Mouse (Mus musculus) liver, embryonic 11.5 days (tissue): Measurements from ENCODE around the gene Gm9767. TPM values are rescaled to one million over a fixed set of nuclear protein-coding genes. Genes with fewer than 3 reads are reported as not detected.

ENCODE experiments used
- ATAC-seq: fragments of 200-750 bp; cut with Nextera tagmentation; replicated peaks from 2 replicates; pipeline ENCODE4 v1.8.0; 2017; ENCODE audit warnings: moderate number of reproducible peaks, mild to moderate bottlenecking, moderate TSS enrichment, moderate library complexity; ENCODE audit not compliant: low FRiP score
- DNase-seq: peaks from one replicate; pipeline ENCODE4 v3.0.0-alpha.2; 2017; ENCODE audit warnings: low spot score
- H3K27ac ChIP-seq: fragments of 300-500 bp; sonication (generic); 2 replicates; pipeline ENCODE4 v1.5.1; 2014; ENCODE audit warnings: mild to moderate bottlenecking, low read depth, low read length, control low read depth
- H3K27me3 ChIP-seq: fragments of 300-500 bp; sonication (generic); replicated peaks from 2 replicates; pipeline ENCODE4 v1.6.1; 2014; ENCODE audit warnings: low read length, mixed read lengths; ENCODE audit not compliant: control insufficient read depth, insufficient read depth
- H3K36me3 ChIP-seq: fragments of 300-500 bp; sonication (generic); 2 replicates; pipeline ENCODE4 v1.6.1; 2014; ENCODE audit warnings: mild to moderate bottlenecking, low read length, moderate library complexity, mixed read lengths; ENCODE audit not compliant: control insufficient read depth, insufficient read depth
- H3K4me1 ChIP-seq: fragments of 300-500 bp; sonication (generic); replicated peaks from 2 replicates; pipeline ENCODE4 v1.6.1; 2014; ENCODE audit warnings: low read length, mixed read lengths; ENCODE audit not compliant: control insufficient read depth, insufficient read depth
- H3K4me2 ChIP-seq: fragments of 300-500 bp; sonication (generic); 2 replicates; pipeline ENCODE4 v1.6.1; 2014; ENCODE audit warnings: mild to moderate bottlenecking, control low read depth, moderate library complexity
- H3K4me3 ChIP-seq: fragments of 300-500 bp; sonication (generic); 2 replicates; pipeline ENCODE4 v1.5.1; 2014; ENCODE audit warnings: low read depth, low read length, control low read depth
- H3K9ac ChIP-seq: fragments of 300-500 bp; sonication (generic); 2 replicates; pipeline ENCODE4 v1.6.1; 2014; ENCODE audit warnings: low read depth, low read length, control low read depth
- H3K9me3 ChIP-seq: fragments of 300-500 bp; sonication (generic); 2 replicates; pipeline ENCODE4 v1.6.1; 2016; ENCODE audit warnings: low read length, inconsistent platforms, mixed read lengths; ENCODE audit not compliant: control insufficient read depth
- WGBS: fragments of 180-500 bp; shearing (Covaris S2); extraction: QIAGEN DNeasy Blood & Tissue Kit; methylation state at CpG from one replicate; pipeline ENCODE4 v1.1.7; 2014; 5-methylcytosine and 5-hydroxymethylcytosine counted together
- polyA plus RNA-seq: library from polyadenylated mRNA; unstranded; fragments of >200 nt; fragmentation: Nextera tagmentation; extraction: Ambion mirVana; gene quantifications from 2 replicates; pipeline ENCODE4 v1.2.1, GENCODE M21; 2014

Gm9767 gene
- polyA plus RNA-seq, result not detected in 2 replicates

GRCm38 (mm10) chr10:26077671-26078481, at the start of gene Gm9767:
TSS of gene Gm9767 (plus strand) at chr10:26078255.
- 3% methylated on average over 51 of the region's 52 CpGs for WGBS

GRCm38 (mm10) chr10:26034931-26035330, 43.1 kb upstream of the Gm9767 start:
- ATAC-seq, result no peak
- no peaks in the 10 kb centered on the region for H3K27me3 ChIP-seq
- 59% methylated on average over 5 of the region's 5 CpGs for WGBS

More at GRCm38 (mm10) chr10:26077671-26078481, at the start of gene Gm9767:
- Histone ChIP-seq H3K27me3 (peaks cover 18% of the 10 kb centered on the region), H3K4me3 (peak within 1 kb of the TSS; percentile 47), H3K9me3 (no peaks in the 10 kb centered on the region), H3K9ac (peak within 1 kb of the TSS; percentile 8), H3K36me3 (no peaks in the 10 kb centered on the region), H3K4me1 (no peaks in the 10 kb centered on the region), H3K4me2 (peak within 1 kb of the TSS; percentile 74), H3K27ac (no peak within 1 kb of the TSS)
- no peak for ATAC-seq
- DNase-seq, result peak; percentile 34

DNA sequence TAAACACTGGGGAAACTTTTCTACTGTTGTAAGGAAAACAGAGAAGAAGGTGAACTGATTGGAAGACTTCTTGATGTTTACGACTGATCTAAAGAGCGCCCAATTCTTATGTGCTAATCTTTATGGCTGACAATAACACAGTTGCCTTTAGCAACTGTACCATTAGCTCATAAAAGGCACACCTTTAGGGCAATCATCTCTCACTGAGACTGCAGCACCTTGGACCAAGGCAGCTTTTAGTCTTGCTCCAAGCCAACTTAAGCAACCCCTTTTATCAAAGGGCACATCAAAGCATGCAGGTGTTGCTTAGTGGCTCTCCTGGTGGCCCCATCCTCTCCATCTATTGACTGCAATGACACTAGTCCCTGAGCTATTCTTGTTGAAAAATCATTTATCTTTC, 26.9 kb upstream of the Gm9767 start:
- no peak for ATAC-seq
- no peaks in the 10 kb centered on the region for H3K36me3 ChIP-seq
- 89% methylated on average over 2 of the region's 2 CpGs for WGBS
- H3K9ac ChIP-seq, result no peak overlapping the region
- H3K4me3 ChIP-seq, result no peak overlapping the region
- DNase-seq, result no peak
- no peaks in the 10 kb centered on the region for H3K4me1 ChIP-seq
- H3K27me3 ChIP-seq, result no peaks in the 10 kb centered on the region
- H3K4me2 ChIP-seq, result no peak overlapping the region
- no peaks in the 10 kb centered on the region for H3K9me3 ChIP-seq
- no peak overlapping the region for H3K27ac ChIP-seq

More at GRCm38 (mm10) chr10:26034931-26035330, 43.1 kb upstream of the Gm9767 start:
- Histone ChIP-seq H3K4me1 (no peaks in the 10 kb centered on the region), H3K9ac (no peak overlapping the region), H3K4me3 (no peak overlapping the region), H3K36me3 (no peaks in the 10 kb centered on the region), H3K4me2 (no peak overlapping the region), H3K27ac (no peak overlapping the region), H3K9me3 (no peaks in the 10 kb centered on the region)
- DNase-seq, result no peak

GRCm38 (mm10) chr10:26059662-26060307, 18.3 kb upstream of the Gm9767 start:
- H3K4me1 ChIP-seq, result no peaks in the 10 kb centered on the region
- DNase-seq (no peak), ATAC-seq (no peak)
- H3K27ac ChIP-seq, result no peak overlapping the region
- 91% methylated on average over 3 of the region's 3 CpGs for WGBS
- H3K36me3 ChIP-seq, result no peaks in the 10 kb centered on the region
- H3K9ac ChIP-seq, result no peak overlapping the region
- H3K4me3 ChIP-seq, result no peak overlapping the region
- no peaks in the 10 kb centered on the region for H3K9me3 ChIP-seq
- H3K27me3 ChIP-seq, result no peaks in the 10 kb centered on the region
- H3K4me2 ChIP-seq, result no peak overlapping the region

DNA sequence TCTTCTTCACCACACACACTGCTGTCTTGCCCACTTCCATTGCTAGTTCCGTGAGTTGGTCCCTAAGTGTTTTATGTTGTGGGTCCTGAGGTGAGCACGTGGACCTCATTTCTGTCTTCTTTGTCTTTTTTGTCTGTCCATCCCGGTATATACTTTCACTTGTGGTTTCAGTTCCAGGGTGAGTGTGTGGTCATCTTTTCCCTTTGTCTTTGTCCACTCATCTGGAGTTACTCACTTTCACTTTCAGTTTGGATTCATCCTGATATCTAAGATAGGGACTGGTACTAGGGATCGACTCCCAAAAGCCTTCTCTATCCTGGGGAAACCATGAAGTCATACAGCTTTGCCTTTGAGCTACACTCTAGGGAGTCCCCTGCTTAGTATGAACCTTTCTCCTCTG, 15.0 kb upstream of the Gm9767 start:
- Histone ChIP-seq H3K4me3 (no peak overlapping the region), H3K36me3 (no peaks in the 10 kb centered on the region), H3K4me1 (no peaks in the 10 kb centered on the region), H3K9me3 (no peaks in the 10 kb centered on the region), H3K27me3 (no peaks in the 10 kb centered on the region), H3K27ac (no peak overlapping the region), H3K4me2 (no peak overlapping the region), H3K9ac (no peak overlapping the region)
- ATAC-seq (no peak), DNase-seq (no peak)
- WGBS, result 76% methylated on average over 4 of the region's 4 CpGs

DNA sequence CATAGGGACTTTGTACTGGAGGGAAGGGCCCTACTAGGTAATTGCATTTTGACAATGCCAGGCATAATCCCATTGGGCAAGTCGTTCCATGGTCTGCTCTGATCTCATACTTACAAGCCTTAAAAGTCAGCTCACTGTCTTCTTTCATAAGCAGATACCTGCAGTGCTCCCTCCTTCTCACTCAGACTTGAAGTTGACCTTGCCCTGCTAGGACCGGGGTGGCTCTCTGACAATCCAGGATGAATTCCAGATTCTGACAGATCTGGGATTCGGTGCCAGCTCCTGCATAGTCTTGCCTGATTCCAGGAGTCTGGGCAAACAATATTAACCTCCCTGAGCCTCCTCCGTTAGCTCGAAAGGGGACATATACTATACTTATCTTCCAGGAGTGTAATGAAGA, 6.1 kb upstream of the Gm9767 start:
- DNase-seq (no peak), ATAC-seq (no peak)
- no peaks in the 10 kb centered on the region for H3K36me3 ChIP-seq
- no peaks in the 10 kb centered on the region for H3K27me3 ChIP-seq
- no peaks in the 10 kb centered on the region for H3K4me1 ChIP-seq
- no peaks in the 10 kb centered on the region for H3K9me3 ChIP-seq
- no peak overlapping the region for H3K27ac ChIP-seq
- no peak overlapping the region for H3K4me3 ChIP-seq
- H3K9ac ChIP-seq, result no peak overlapping the region
- H3K4me2 ChIP-seq, result no peak overlapping the region
- 75% methylated on average over 5 of the region's 5 CpGs for WGBS

- peaks cover 18% of the 10 kb centered on the region for H3K27me3 ChIP-seq
- ATAC-seq (no peak), DNase-seq (no peak)
- H3K9me3 ChIP-seq, result no peaks in the 10 kb centered on the region
- 81% methylated on average over 9 of the region's 9 CpGs for WGBS
- H3K9ac ChIP-seq, result no peak overlapping the region
- no peaks in the 10 kb centered on the region for H3K36me3 ChIP-seq
- no peak overlapping the region for H3K27ac ChIP-seq
- H3K4me3 ChIP-seq, result no peak overlapping the region
- H3K4me2 ChIP-seq, result no peak overlapping the region
- H3K4me1 ChIP-seq, result no peaks in the 10 kb centered on the region
These were observed 1.1 kb upstream of the Gm9767 start for GRCm38 (mm10) chr10:26076949-26077348.

- peak within 1 kb of the TSS; percentile 74 for H3K4me2 ChIP-seq
- no peak for ATAC-seq
- H3K9ac ChIP-seq, result peak within 1 kb of the TSS; percentile 8
- no peaks in the 10 kb centered on the region for H3K36me3 ChIP-seq
- peak within 1 kb of the TSS; percentile 47 for H3K4me3 ChIP-seq
- peaks cover 18% of the 10 kb centered on the region for H3K27me3 ChIP-seq
- peak; percentile 52 for DNase-seq
- H3K27ac ChIP-seq, result no peak within 1 kb of the TSS
- WGBS, result under 1% methylated on average over 46 of the region's 46 CpGs
- no peaks in the 10 kb centered on the region for H3K4me1 ChIP-seq
- H3K9me3 ChIP-seq, result no peaks in the 10 kb centered on the region
These were observed 577 bp downstream of the Gm9767 start, which contains the start of gene Tmem200a for GRCm38 (mm10) chr10:26078521-26079142. TSS of gene Tmem200a (minus strand) at chr10:26079052.
